Mouse (Mus musculus) natural killer cell, adult 2 months (primary cell): ENCODE data around the gene Nfix.

Source experiments
- DNase-seq, 2 experiments: peaks; one replicate each; pipeline ENCODE4 v3.0.0; 2022; ENCODE audit warnings: low spot score in 2 of 2

Gene Nfix

GRCm38 (mm10) chr8:84799999-84800831, at the start of gene Nfix:
Gene Nfix (minus strand): TSS chr8:84800344.
- peak in 1 of 2 experiments; percentile 20 for DNase-seq

GRCm38 (mm10) chr8:84847684-84848435, 47.7 kb upstream of the Nfix start:
- peak; percentile 13 to 23 for DNase-seq

- peak; percentile 99 to 100 for DNase-seq
Measured at GRCm38 (mm10) chr8:84846722-84847572, 46.8 kb upstream of the Nfix start, which contains the start of gene Calr. Gene Calr (minus strand): TSS chr8:84846934.

GRCm38 (mm10) chr8:84846094-84846721, 46.1 kb upstream of the Nfix start:
- no peak for DNase-seq

- peak; percentile 35 to 41 for DNase-seq
Measured at GRCm38 (mm10) chr8:84845355-84846093, 45.4 kb upstream of the Nfix start.

- no peak for DNase-seq
Measured at GRCm38 (mm10) chr8:84844397-84845070, 44.4 kb upstream of the Nfix start.

- no peak for DNase-seq
Measured at GRCm38 (mm10) chr8:84841514-84841913, 41.4 kb upstream of the Nfix start.

GRCm38 (mm10) chr8:84840248-84840999, 40.3 kb upstream of the Nfix start, which contains the start of gene Rad23a:
Gene Rad23a (minus strand): TSS chr8:84840665.
- peak; percentile 92 to 93 for DNase-seq

GRCm38 (mm10) chr8:84839875-84840247, 39.7 kb upstream of the Nfix start:
- DNase-seq, result no peak

GRCm38 (mm10) chr8:84839411-84839810, 39.3 kb upstream of the Nfix start:
- DNase-seq, result no peak

GRCm38 (mm10) chr8:84838513-84838912, 38.4 kb upstream of the Nfix start:
- DNase-seq, result no peak

GRCm38 (mm10) chr8:84837912-84838470, 37.8 kb upstream of the Nfix start:
- no peak for DNase-seq

GRCm38 (mm10) chr8:84837149-84837911, 37.2 kb upstream of the Nfix start:
- DNase-seq, result no peak

- DNase-seq, result no peak
Measured at GRCm38 (mm10) chr8:84834866-84835855, 35.0 kb upstream of the Nfix start.

GRCm38 (mm10) chr8:84834002-84834865, 34.1 kb upstream of the Nfix start:
- no peak for DNase-seq
